ENCODE assay signal across 30 mouse cellular contexts in genomic region chr5:52973003-52973402, GRCm38 (mm10).
"Had no signal": no experiment of that assay in that cellular context is flagged by ENCODE, and none has a peak within 500 bp of the region (broad histone marks: within the 10 kb centered on the region; RNA-seq: fewer than 3 reads in every experiment).

No protein-coding gene starts in this region.

- H3K4me1 ChIP-seq: limb, embryonic 10.5 days; limb, embryonic 15.5 days; liver, embryonic 12.5 days; liver, embryonic 13.5 days; liver, embryonic 15.5 days; megakaryocyte, embryonic 14.5 days; midbrain, embryonic 10.5 days; midbrain, embryonic 12.5 days; midbrain, embryonic 15.5 days; neural tube, embryonic 12.5 days had no signal

- H3K9me3 ChIP-seq: limb, embryonic 10.5 days; limb, embryonic 12.5 days; limb, embryonic 15.5 days; liver, embryonic 12.5 days; liver, embryonic 13.5 days; liver, embryonic 15.5 days; lung, embryonic 15.5 days; midbrain, embryonic 10.5 days; midbrain, embryonic 12.5 days; midbrain, embryonic 13.5 days; midbrain, embryonic 15.5 days; neural tube, embryonic 12.5 days had no signal

- H3K4me2 ChIP-seq: limb, embryonic 12.5 days; limb, embryonic 13.5 days; limb, embryonic 15.5 days; liver, embryonic 11.5 days; liver, embryonic 12.5 days; liver, embryonic 13.5 days; liver, embryonic 15.5 days; lung, embryonic 14.5 days; lung, embryonic 15.5 days; midbrain, embryonic 11.5 days; midbrain, embryonic 12.5 days; midbrain, embryonic 13.5 days; midbrain, embryonic 15.5 days; neural tube, embryonic 12.5 days had no signal

- DNase-seq: left cerebral cortex, postnatal 4 days; liver; liver, embryonic 13.5 days; liver, postnatal 0 days; lung, adult 18-20 months; lung, adult 2 months; lung, embryonic 14.5 days; lung, postnatal 10 days; lung, postnatal 14 days; lung, postnatal 36 days; lung, postnatal 4 days; midbrain, embryonic 14.5 days had no signal

- H3K4me3 ChIP-seq: limb, embryonic 10.5 days; limb, embryonic 12.5 days; limb, embryonic 13.5 days; limb, embryonic 15.5 days; liver, embryonic 12.5 days; liver, embryonic 13.5 days; liver, embryonic 15.5 days; lung, embryonic 15.5 days; megakaryocyte, embryonic 14.5 days; midbrain, embryonic 10.5 days; midbrain, embryonic 12.5 days; midbrain, embryonic 13.5 days; midbrain, embryonic 15.5 days; myocyte; neural tube, embryonic 12.5 days had no signal

- H3K27me3 ChIP-seq: limb, embryonic 12.5 days; limb, embryonic 13.5 days; limb, embryonic 15.5 days; liver, embryonic 12.5 days; liver, embryonic 13.5 days; liver, embryonic 15.5 days; lung, embryonic 15.5 days; megakaryocyte, embryonic 14.5 days; midbrain, embryonic 12.5 days; midbrain, embryonic 13.5 days; midbrain, embryonic 15.5 days; neural tube, embryonic 12.5 days had no signal

- H3K27ac ChIP-seq: limb, embryonic 10.5 days; limb, embryonic 12.5 days; limb, embryonic 13.5 days; limb, embryonic 15.5 days; liver, embryonic 12.5 days; liver, embryonic 13.5 days; liver, embryonic 14.5 days; liver, embryonic 15.5 days; lung, embryonic 15.5 days; macrophage; midbrain, embryonic 10.5 days; midbrain, embryonic 12.5 days; midbrain, embryonic 13.5 days; midbrain, embryonic 15.5 days; neural tube, embryonic 12.5 days had no signal

- H3K9ac ChIP-seq: limb, embryonic 12.5 days; limb, embryonic 13.5 days; limb, embryonic 15.5 days; liver, embryonic 12.5 days; liver, embryonic 13.5 days; liver, embryonic 14.5 days; liver, embryonic 15.5 days; liver, postnatal 0 days; lung, embryonic 14.5 days; lung, embryonic 15.5 days; midbrain, embryonic 12.5 days; midbrain, embryonic 13.5 days; midbrain, embryonic 15.5 days; neural tube, embryonic 12.5 days had no signal

- H3K36me3 ChIP-seq: limb, embryonic 10.5 days; limb, embryonic 12.5 days; limb, embryonic 13.5 days; limb, embryonic 15.5 days; liver, embryonic 12.5 days; liver, embryonic 13.5 days; liver, embryonic 15.5 days; lung, embryonic 15.5 days; midbrain, embryonic 10.5 days; midbrain, embryonic 12.5 days; midbrain, embryonic 13.5 days; midbrain, embryonic 15.5 days; neural tube, embryonic 12.5 days had no signal
